Mouse (Mus musculus) kidney, embryonic 15.5 days (tissue): ENCODE data around the gene Cyp1b1. TPM values are rescaled to one million over a fixed set of nuclear protein-coding genes. Genes with fewer than 3 reads are reported as not detected.

Source experiments
- ATAC-seq: fragments of 200-750 bp; cut with Nextera tagmentation; replicated peaks from 2 replicates; pipeline ENCODE4 v1.8.0; 2017; ENCODE audit warnings: moderate TSS enrichment; ENCODE audit not compliant: low FRiP score
- H3K27ac ChIP-seq: fragments of 300-500 bp; sonication (generic); 2 replicates; pipeline ENCODE4 v1.5.1; 2015; ENCODE audit warnings: mild to moderate bottlenecking, inconsistent platforms
- H3K27me3 ChIP-seq: fragments of 300-500 bp; sonication (generic); 2 replicates; pipeline ENCODE4 v1.6.1; 2015; ENCODE audit warnings: inconsistent platforms
- H3K36me3 ChIP-seq: fragments of 300-500 bp; sonication (generic); 2 replicates; pipeline ENCODE4 v1.6.1; 2015; ENCODE audit warnings: inconsistent platforms
- H3K4me1 ChIP-seq: fragments of 300-500 bp; sonication (generic); 2 replicates; pipeline ENCODE4 v1.6.1; 2015; ENCODE audit warnings: inconsistent platforms
- H3K4me2 ChIP-seq: fragments of 300-500 bp; sonication (generic); 2 replicates; pipeline ENCODE4 v1.6.1; 2015; ENCODE audit warnings: moderate library complexity, mild to moderate bottlenecking, inconsistent platforms
- H3K4me3 ChIP-seq: fragments of 300-500 bp; sonication (generic); replicated peaks from 2 replicates; pipeline ENCODE4 v1.5.1; 2015; ENCODE audit warnings: mild to moderate bottlenecking, inconsistent platforms
- H3K9ac ChIP-seq: fragments of 300-500 bp; sonication (generic); 2 replicates; pipeline ENCODE4 v1.6.1; 2015; ENCODE audit warnings: mild to moderate bottlenecking, inconsistent platforms
- H3K9me3 ChIP-seq: fragments of 300-500 bp; sonication (generic); replicated peaks from 2 replicates; pipeline ENCODE4 v1.6.1; 2016; ENCODE audit warnings: inconsistent platforms
- WGBS: fragments of 180-500 bp; shearing (Covaris S2); methylation state at CpG from one replicate; pipeline ENCODE4 v1.1.7; 2015; ENCODE audit warnings: mixed read lengths; 5-methylcytosine and 5-hydroxymethylcytosine counted together
- polyA plus RNA-seq: library from polyadenylated mRNA; unstranded; fragments of >200 nt; fragmentation: Nextera tagmentation; extraction: Ambion mirVana; gene quantifications from 2 replicates; pipeline ENCODE4 v1.2.1, GENCODE M21; 2015

The Cyp1b1 gene
- polyA plus RNA-seq, 1 experiment from 2014 or later = 16.5 TPM

- Histone ChIP-seq H3K4me3 (no peak overlapping the region), H3K27me3 (no peaks in the 10 kb centered on the region), H3K9me3 (no peaks in the 10 kb centered on the region), H3K27ac (peak overlapping the region; percentile 66), H3K4me1 (peaks cover 32% of the 10 kb centered on the region), H3K4me2 (no peak overlapping the region), H3K36me3 (no peaks in the 10 kb centered on the region), H3K9ac (no peak overlapping the region)
- WGBS = 21% methylated on average over 5 of the region's 5 CpGs
- peak; percentile 76 for ATAC-seq
These were observed 24.1 kb upstream of the Cyp1b1 start for GRCm38 (mm10) chr17:79738847-79739498.

DNA sequence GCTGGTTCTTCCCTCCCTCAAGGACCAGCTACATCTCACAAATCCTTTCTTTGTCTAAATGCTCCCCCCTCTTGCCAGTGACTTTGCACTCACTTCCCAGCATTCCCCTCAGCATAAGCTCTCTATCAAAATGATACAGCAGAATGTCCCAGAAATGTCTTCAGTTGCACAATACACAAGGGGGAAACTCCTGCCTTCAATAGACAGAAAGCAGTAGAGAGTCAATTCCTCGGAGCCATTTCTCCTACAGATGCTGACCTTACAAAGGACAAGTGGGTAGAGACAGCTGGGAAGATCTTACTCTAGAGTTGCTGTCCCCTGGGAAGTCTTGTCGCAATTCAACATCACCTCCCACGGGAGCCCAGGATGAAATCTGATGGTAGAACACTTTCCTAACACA, 22.7 kb upstream of the Cyp1b1 start:
- no peaks in the 10 kb centered on the region for H3K36me3 ChIP-seq
- no peak overlapping the region for H3K4me3 ChIP-seq
- peaks cover 31% of the 10 kb centered on the region for H3K4me1 ChIP-seq
- no peak overlapping the region for H3K4me2 ChIP-seq
- H3K9me3 ChIP-seq = no peaks in the 10 kb centered on the region
- no peak overlapping the region for H3K27ac ChIP-seq
- WGBS = 40% methylated on average over 3 of the region's 3 CpGs
- H3K27me3 ChIP-seq = no peaks in the 10 kb centered on the region
- no peak for ATAC-seq
- H3K9ac ChIP-seq = no peak overlapping the region

- Histone ChIP-seq H3K27me3 (no peaks in the 10 kb centered on the region), H3K4me3 (no peak overlapping the region), H3K36me3 (no peaks in the 10 kb centered on the region), H3K27ac (no peak overlapping the region), H3K4me2 (no peak overlapping the region), H3K9me3 (no peaks in the 10 kb centered on the region), H3K9ac (no peak overlapping the region), H3K4me1 (peaks cover 45% of the 10 kb centered on the region)
- no peak for ATAC-seq
- WGBS = 63% methylated on average over 4 of the region's 4 CpGs
These were observed 18.2 kb upstream of the Cyp1b1 start for GRCm38 (mm10) chr17:79733039-79733438.

GRCm38 (mm10) chr17:79730988-79731387, 16.1 kb upstream of the Cyp1b1 start:
- H3K4me1 ChIP-seq = peaks cover 38% of the 10 kb centered on the region
- H3K9me3 ChIP-seq = no peaks in the 10 kb centered on the region
- no peak overlapping the region for H3K4me3 ChIP-seq
- H3K4me2 ChIP-seq = no peak overlapping the region
- H3K36me3 ChIP-seq = no peaks in the 10 kb centered on the region
- peak overlapping the region; percentile 3; the same call in 1 of the 2 replicates for H3K27ac ChIP-seq
- no peaks in the 10 kb centered on the region for H3K27me3 ChIP-seq
- H3K9ac ChIP-seq = no peak overlapping the region
- ATAC-seq = no peak
- 42% methylated on average over 8 of the region's 8 CpGs for WGBS

DNA sequence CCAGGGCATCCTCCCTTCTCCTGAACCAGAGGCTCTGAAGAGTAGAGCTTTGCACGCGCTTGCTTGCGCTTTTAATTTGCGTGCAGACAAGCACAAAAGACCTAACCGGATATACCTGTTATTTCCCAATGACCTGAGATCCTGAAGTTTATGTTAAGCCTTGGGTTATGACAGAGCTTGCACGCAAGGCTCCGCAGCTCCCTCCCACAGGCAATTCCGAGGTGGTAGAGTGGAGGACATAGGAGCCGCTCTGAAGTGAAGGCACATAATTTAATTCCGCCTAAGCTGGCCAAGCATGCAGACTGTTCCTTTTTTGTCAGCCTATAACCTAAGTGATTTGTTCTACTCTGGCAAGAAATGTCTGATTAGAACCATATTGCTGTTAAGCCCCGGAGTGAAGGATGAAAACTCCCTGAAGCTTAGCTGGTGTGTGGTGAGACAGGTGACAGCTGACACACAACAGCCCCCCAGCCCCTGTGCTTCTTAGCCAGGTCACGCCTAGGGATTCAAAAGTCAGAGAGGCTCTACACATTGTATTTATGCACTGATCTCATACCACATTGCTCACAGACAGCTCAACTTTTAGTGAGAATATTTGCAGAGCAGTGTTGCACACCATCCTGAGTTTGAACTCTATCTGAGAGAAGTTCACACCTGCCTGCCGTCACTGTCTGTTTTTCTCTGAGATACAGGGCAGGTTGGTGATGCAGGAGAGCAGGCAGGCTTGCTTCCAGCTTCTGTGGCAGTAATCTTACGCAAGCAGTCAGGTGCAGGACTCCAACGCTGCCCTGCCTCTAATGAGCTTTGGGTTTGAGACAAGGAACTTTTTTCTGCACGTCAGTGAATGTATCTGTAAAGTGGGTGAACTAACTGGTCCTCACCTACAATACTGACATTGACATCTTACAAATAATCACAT, 14.0 kb upstream of the Cyp1b1 start:
- WGBS = 17% methylated on average over 16 of the region's 16 CpGs
- no peaks in the 10 kb centered on the region for H3K9me3 ChIP-seq
- no peaks in the 10 kb centered on the region for H3K36me3 ChIP-seq
- peak overlapping the region; percentile 24 for H3K4me3 ChIP-seq
- peaks cover 38% of the 10 kb centered on the region for H3K4me1 ChIP-seq
- H3K27ac ChIP-seq = peak overlapping the region; percentile 79
- H3K9ac ChIP-seq = no peak overlapping the region
- ATAC-seq = peak; percentile 77
- peak overlapping the region; percentile 58 for H3K4me2 ChIP-seq
- H3K27me3 ChIP-seq = no peaks in the 10 kb centered on the region

DNA sequence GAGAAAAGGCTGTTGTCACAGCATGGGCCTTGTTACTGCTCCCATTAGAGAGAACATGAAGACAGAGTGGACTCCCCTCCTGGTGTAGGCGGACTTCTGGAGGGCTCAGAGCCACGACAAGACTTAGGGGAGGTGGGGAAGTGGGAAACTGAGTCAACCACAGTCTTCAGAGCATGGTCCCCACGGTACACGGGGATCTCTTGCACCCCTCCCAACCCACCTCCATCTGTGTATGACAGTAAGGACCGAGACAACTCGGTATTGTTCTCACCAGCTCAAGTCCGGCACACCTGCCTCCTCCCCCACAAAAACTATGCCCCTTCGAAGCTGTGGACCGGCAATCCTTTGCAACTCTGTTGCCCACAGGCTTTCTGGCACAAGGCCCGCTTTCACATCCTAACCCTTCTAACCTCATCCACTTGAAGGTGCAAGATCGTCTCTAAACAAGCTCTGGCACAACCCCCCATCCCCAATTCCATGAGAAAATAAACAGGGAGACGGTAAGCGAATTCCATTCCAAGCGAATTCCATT, 13.3 kb upstream of the Cyp1b1 start:
- Histone ChIP-seq H3K4me2 (peak overlapping the region; percentile 58), H3K36me3 (no peaks in the 10 kb centered on the region), H3K9ac (no peak overlapping the region), H3K9me3 (no peaks in the 10 kb centered on the region), H3K4me3 (peak overlapping the region; percentile 24), H3K27ac (peak overlapping the region; percentile 79), H3K27me3 (no peaks in the 10 kb centered on the region), H3K4me1 (peaks cover 38% of the 10 kb centered on the region)
- WGBS = 22% methylated on average over 14 of the region's 14 CpGs
- ATAC-seq = peak; percentile 41

DNA sequence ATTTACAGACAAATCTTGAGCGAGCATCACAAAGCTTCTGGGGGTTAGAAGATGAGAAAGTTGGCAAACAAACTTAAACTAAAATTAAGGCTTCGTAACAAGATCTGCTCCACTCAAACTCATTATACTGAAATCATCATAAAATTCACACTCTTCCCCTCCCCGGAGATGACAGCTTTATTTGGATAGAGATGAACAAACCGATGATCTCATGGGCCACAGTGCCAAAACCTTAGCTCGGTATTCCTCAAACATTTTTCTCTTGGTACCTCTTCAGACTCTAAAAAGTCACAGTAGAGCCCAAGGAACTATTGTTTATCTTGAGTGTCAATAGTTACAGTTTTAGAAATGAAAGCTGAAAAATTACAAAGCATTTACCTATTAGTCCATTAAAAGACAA, 11.8 kb upstream of the Cyp1b1 start:
- Histone ChIP-seq H3K4me1 (peaks cover 31% of the 10 kb centered on the region), H3K27me3 (no peaks in the 10 kb centered on the region), H3K9me3 (no peaks in the 10 kb centered on the region), H3K36me3 (no peaks in the 10 kb centered on the region), H3K4me2 (no peak overlapping the region), H3K4me3 (no peak overlapping the region), H3K27ac (no peak overlapping the region), H3K9ac (no peak overlapping the region)
- no peak for ATAC-seq
- WGBS = 72% methylated on average over 5 of the region's 5 CpGs

GRCm38 (mm10) chr17:79720681-79721080, 5.8 kb upstream of the Cyp1b1 start:
- 74% methylated on average over 7 of the region's 7 CpGs for WGBS
- Histone ChIP-seq H3K4me3 (no peak overlapping the region), H3K4me2 (no peak overlapping the region), H3K27ac (no peak overlapping the region), H3K36me3 (no peaks in the 10 kb centered on the region), H3K9me3 (no peaks in the 10 kb centered on the region), H3K4me1 (peaks cover 4% of the 10 kb centered on the region; the same call in 1 of the 2 replicates), H3K9ac (no peak overlapping the region), H3K27me3 (no peaks in the 10 kb centered on the region)
- ATAC-seq = no peak

DNA sequence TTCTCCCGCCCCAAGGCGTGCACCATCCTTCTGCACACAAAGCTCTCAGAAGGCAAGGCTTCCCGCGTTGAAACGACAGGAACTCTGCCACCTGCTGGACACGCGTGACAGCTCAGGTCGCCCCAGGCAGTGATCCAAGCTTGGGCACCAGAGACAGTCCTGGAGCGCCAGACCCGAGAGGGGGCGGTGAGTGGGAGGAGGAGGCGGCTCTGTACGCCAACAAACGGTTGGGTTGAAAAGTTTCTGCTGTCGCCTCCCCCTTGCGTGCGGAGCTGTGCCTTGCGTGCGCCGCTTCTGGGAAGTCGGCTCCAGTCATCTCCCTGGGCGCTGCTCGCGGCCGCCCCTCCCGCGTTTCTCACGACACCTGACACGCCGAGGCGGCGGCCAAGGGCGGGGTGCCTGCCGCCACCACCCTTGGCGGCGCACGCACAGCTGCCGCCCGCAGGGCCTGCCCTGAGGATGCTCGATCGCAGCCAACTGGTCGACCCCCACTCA, 835 bp upstream of the Cyp1b1 start:
- H3K27ac ChIP-seq = peak overlapping the region; percentile 75
- H3K4me2 ChIP-seq = peak overlapping the region; percentile 84
- H3K4me3 ChIP-seq = peak overlapping the region; percentile 50
- H3K9ac ChIP-seq = peak overlapping the region; percentile 40
- no peaks in the 10 kb centered on the region for H3K36me3 ChIP-seq
- no peaks in the 10 kb centered on the region for H3K9me3 ChIP-seq
- WGBS = under 1% methylated on average over 42 of the region's 42 CpGs
- peaks cover 34% of the 10 kb centered on the region for H3K4me1 ChIP-seq
- H3K27me3 ChIP-seq = peaks cover 37% of the 10 kb centered on the region
- peak; percentile 90 for ATAC-seq

DNA sequence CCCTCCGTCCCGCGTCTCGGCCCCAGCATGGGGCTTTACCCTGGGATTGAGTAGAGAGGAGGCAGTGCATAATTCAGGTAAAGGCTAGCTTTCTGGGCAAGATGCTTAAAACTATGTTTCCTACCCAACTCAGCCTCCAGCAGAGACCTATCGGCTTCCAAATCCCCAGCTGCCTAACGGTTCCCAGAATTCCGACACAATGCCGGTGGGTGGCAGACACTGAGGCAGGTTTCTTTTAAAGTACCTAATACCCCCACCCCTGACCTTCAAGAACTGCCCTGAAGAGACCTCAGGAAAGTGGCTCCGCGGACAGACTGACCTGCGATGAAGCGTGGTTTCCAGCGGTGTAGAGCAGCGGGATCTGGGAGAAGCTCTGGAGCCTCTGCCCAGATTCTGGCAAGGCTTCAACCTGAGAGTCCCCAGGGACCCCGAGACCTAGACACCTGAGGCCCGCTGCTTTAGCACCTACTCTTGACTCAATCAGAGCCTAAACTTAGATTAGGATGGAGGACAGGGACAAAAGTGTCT, 429 bp downstream of the Cyp1b1 start:
- no peak for ATAC-seq
- WGBS = under 1% methylated on average over 16 of the region's 16 CpGs
- Histone ChIP-seq H3K27ac (peak overlapping the region; percentile 75), H3K4me3 (peak overlapping the region; percentile 50), H3K4me2 (peak overlapping the region; percentile 84), H3K4me1 (peaks cover 45% of the 10 kb centered on the region), H3K9me3 (no peaks in the 10 kb centered on the region), H3K27me3 (peaks cover 46% of the 10 kb centered on the region), H3K36me3 (no peaks in the 10 kb centered on the region), H3K9ac (peak overlapping the region; percentile 40)

DNA sequence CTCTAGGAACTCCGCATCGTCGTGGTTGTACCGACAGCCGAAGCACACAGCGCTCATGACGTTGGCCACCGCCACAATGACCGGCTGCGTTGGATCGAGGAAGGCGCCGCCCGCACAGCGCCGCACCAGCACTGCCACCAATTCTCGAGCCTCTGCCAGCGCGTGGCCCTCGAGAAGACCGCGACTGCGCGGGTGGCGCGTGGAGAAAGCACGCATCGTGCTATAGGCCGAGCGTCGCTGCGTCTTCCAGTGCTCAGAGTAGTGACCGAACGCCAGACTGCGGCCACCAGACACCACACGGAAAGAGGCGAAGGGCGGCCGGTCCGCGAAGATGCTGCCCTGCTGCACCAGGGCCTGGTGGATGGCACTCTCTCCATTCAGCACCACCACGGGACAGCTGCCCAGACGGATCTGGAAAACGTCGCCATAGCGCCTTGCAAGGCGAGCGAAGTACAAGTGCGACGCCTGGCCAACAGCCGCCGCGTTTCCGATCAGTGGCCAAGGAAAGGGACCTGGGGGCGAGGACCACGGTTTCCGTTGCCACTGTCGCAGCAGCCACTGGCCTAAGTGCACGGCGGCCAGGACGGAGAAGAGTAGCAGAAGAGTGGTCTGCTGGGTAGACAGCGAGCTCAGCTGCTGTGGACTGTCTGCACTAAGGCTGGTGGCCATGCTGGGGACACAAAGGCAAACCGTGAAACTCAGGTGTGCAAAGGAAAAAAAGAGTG, 1.1 kb downstream of the Cyp1b1 start:
- Histone ChIP-seq H3K4me3 (peak overlapping the region; percentile 50), H3K4me2 (peak overlapping the region; percentile 84), H3K9ac (peak overlapping the region; percentile 40), H3K27ac (peak overlapping the region; percentile 75), H3K4me1 (peaks cover 46% of the 10 kb centered on the region), H3K36me3 (no peaks in the 10 kb centered on the region), H3K9me3 (no peaks in the 10 kb centered on the region), H3K27me3 (peaks cover 48% of the 10 kb centered on the region)
- WGBS = under 1% methylated on average over 63 of the region's 63 CpGs
- peak; percentile 27 for ATAC-seq
